Mouse (Mus musculus) kidney, postnatal 25 days (tissue): ENCODE results near the gene Nos1ap.
A peak's percentile ranks its signal among the peaks of the same experiment; 100 is the strongest.

ENCODE experiments used
- DNase-seq, 2 experiments: peaks; one replicate each; pipeline ENCODE4 v3.0.0; 2021; ENCODE audit warnings: mixed read lengths in 2 of 2

Nos1ap gene

GRCm38 (mm10) chr1:170499466-170499865 lies 90.2 kb downstream of the Nos1ap start:
- DNase-seq = no peak

- DNase-seq = no peak
These were observed 91.0 kb downstream of the Nos1ap start for GRCm38 (mm10) chr1:170498645-170499044.

- DNase-seq = peak in 1 of 2 experiments; percentile 51
These were observed 93.4 kb downstream of the Nos1ap start for GRCm38 (mm10) chr1:170496221-170496620.

DNA sequence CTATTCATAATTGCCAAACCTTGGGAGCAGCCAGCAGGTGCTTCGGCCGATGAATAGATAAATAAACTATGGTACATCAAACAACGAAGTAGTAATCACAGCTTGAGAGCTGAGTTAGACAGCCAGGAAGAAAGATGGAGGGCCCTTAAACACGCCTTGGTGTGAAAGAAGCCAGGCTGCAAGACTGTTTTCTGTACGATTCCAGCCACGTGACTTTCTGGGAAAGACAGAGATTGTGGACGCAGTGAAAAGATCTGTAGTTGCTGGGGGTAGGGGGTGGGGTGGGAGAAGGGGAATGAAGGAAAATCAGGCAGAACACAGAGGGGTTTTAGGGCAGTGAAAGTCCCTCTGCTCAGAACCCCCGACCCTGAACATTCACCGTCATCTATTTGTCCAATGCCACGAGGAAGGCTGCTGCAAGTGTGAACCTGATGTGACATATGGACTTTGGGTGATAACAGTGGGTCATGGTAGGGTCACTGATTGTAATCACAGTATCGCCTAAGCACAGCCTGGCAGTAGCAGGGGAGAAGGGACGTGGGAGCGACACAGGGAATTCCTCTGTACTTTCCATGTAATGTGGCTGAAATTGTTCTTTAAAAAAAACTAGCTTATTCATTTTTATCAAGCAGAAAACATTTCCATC lies 94.0 kb downstream of the Nos1ap start:
- no peak for DNase-seq

GRCm38 (mm10) chr1:170492527-170492926 lies 97.1 kb downstream of the Nos1ap start:
- DNase-seq = no peak

- DNase-seq = no peak
These were observed 97.6 kb downstream of the Nos1ap start for GRCm38 (mm10) chr1:170492027-170492426.

GRCm38 (mm10) chr1:170489936-170490335 lies 99.7 kb downstream of the Nos1ap start:
- no peak for DNase-seq

DNA sequence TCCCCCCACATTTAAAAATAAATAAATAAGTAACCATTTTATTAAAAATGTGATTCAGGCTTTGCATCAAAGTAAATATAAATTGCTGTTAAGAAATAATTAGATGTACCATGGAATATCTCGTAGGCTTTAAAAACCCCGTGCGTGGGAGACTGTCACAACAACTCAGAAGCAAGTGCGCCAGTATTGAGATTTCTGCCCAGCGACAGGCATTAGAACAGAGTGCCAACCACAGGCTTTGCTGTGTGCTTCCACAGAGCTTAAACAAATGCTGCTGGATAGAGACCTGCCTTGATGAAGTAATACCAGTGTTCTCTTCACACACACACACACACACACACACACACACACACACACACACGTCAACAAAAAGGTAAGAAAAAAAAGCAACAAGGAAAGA lies 100.2 kb downstream of the Nos1ap start:
- no peak for DNase-seq

DNA sequence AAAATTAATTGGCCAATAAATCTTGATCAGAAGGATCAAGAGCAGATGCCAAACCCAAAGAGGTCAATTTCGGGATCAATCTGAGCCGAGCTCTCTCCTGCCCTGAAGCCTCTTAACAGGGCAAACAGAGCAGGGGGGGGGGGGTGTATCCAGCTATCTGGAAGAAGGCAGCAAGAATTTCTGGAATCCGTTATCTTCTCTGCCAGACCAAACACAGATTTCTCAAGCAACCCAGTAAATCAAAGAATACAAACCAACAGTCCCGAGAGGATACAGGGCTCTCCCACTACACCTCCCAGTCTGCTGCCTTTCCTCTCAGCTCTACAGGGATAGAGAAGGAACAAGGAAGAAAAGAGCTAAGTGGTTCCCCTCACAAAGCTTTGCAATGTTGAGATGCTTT lies 104.5 kb downstream of the Nos1ap start:
- DNase-seq = no peak

DNA sequence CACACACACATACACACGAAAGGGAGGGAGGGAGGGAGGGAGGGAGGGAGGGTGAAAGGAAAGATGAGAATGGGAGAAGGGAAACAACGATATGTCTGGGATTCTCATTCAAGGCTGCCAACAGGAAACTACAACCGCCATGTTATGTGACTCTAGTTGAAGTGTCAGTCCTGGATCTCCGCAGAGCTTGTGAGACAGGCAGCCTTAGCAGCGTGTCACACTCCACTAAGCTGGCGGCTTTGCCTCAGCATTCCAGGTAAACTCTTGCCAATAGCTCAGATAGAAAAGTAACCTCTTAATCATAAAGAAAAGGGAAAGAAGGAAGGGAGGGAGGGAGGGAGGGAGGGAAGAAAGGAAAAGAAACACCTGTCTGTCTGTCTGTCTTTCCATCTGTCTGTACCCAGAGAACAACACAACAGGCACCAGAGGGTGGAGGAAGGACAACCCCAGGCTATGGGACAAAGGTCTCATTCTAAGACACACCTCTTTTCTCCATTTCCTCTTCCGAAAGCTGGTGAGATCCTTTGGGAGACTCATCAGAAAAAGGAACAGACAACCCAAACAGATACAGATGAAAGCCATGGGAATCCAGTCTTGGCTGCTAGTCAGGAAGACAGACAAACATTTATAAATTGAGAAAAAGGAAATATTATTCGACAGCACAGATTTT lies 107.3 kb downstream of the Nos1ap start:
- peak; percentile 41 to 54 for DNase-seq

GRCm38 (mm10) chr1:170481093-170481492 lies 108.6 kb downstream of the Nos1ap start:
- peak; percentile 41 to 50 for DNase-seq

GRCm38 (mm10) chr1:170479458-170479798 lies 110.2 kb downstream of the Nos1ap start:
- peak in 1 of 2 experiments; percentile 63 for DNase-seq

DNA sequence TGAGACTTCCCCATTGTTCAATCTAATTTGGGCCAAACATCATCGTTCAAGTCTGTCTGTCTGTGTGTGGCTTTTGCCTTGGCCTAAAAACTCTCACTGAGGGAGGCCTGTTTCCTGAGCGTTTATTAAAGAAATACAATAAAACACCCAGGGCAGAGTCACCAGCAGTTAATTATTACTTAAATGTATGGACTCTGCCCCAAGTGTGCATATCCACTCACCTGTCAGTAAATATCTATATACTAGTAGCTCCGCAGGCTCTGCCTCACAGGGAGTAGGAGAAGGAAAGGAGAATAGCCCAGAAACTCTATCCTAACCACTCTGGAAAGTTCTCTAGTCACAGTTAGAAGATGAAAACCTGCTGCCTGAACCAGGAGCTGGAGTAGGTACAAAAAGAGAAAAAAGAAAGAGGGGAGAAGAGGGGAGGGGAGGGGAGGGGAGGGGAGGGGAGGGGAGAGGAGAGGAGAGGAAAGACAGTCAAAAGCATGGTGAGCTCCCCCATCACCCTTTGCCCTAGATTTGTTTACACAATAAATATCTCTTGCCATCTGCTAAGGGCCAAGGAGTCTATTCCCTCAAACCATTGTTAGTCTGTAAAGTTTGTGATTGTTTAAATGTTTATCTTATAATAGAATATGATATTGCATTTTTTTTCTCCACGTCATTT lies 110.7 kb downstream of the Nos1ap start:
- DNase-seq = no peak

DNA sequence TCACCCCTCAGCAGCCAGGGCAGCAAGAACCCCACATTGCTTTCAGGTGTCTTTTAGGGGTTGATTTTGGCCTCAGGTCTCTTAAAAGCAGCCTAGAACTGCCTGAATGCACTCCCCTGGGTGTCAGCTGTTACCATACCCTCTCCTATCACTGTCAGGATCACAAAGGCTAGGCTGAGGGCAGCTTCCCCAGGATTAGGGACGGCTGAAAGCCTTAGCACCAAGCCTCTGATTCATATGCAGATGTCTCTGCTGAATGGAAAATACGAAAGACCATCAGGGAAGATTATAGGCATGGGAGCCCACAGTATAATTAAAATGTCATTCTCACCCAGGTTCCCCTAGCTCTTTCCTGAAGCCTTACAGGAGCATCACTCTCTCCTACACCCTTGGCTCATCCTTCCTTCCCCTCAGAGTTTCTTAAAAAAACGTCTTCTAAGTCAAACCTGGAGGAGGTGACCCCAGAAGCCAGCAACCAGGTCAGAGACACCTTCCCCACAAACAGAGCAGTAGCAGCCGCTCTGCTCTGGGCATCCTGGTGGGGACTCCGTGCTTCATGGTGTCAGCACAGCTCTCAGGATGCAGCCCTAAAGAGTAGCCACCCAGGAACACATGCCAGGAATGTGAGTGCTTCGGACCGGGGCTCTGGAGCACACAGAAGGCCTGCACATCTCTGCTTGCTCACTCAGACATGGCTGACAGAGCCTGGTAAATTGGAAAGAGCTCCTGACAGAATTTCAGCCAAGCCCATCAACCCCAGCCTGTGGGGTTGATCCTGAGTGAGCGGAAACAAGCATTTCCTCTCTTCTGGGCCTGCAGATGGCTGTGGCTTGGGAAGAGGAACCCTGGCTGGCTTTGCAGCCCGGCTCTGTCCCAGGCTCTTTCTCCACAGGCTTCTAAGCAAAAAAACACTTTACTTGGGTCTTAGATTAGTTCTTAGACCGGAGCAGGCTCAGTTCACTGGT lies 111.7 kb downstream of the Nos1ap start:
- peak; percentile 44 to 66 for DNase-seq

GRCm38 (mm10) chr1:170473460-170473859 lies 116.2 kb downstream of the Nos1ap start:
- no peak for DNase-seq

GRCm38 (mm10) chr1:170472861-170473260 lies 116.8 kb downstream of the Nos1ap start:
- peak in 1 of 2 experiments; percentile 57 for DNase-seq

DNA sequence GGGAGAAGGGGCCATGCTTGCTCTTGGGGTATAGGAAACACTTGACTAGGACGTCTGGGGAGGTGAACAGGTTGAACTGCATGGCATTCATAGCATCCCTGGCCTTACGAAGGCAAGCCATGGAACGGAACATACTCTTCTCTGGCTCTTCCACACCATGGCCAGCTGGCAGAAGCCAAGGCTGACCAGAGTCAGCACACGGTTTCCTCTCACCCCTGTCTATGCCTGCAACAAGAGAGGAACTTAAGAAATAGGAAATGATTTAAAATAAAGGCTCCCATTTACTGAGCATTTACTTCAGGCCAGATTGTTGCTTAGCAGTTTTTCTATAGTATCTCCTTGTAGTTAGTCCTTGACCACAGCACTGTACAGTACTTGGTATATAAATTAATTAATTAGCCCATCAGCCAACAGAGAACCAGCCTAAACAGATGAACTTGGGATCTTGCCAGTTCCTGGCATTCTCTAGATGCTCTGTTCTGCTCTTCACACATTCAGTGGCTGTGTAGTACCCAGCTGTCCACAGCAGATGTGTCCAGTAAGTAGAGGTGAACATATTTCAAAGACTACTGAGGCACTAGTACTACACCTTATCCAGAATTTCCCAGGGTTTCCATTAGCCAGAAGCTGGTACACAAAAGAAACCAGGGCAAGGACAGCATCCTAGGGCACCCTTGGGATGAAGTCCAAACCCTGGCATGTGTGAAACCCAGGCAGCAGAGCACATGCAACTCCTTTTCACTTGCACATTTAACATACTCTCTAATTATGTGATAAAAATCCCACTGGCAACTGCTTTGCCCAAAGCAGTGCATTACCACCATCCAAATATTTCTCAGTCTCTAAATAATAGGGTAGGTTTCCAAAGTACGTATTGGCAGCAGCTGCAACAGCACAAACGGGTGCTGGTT lies 123.3 kb downstream of the Nos1ap start:
- no peak for DNase-seq

DNA sequence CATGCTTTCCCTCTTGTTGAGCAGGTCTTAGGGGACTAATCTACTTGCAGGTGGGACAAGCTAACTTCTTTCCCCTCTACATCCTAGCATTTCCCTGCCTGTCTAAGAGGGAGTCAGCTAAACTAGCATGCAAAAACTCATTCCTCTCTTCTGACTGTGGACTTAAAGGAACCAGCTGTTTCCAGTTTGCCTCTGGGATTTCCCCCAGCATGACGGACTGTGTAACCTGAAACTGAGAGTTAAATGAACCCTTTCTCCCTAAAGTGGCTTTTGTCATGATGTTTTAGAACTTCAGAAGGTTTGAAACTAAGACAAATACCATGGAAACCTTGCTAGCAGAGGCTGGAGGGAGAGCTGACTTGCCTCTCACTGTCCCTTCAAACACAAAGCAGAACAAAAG lies 127.5 kb downstream of the Nos1ap start:
- DNase-seq = no peak

- DNase-seq = peak; percentile 77 to 89
These were observed 129.6 kb downstream of the Nos1ap start for GRCm38 (mm10) chr1:170459896-170460602.

- DNase-seq = no peak
These were observed 132.0 kb downstream of the Nos1ap start for GRCm38 (mm10) chr1:170457673-170458072.
